Mouse (Mus musculus): ENCODE data around the gene Hist1h3f. TPM values are rescaled to one million over a fixed set of nuclear protein-coding genes. Genes with fewer than 3 reads are reported as not detected.

Gene Hist1h3f
- total RNA-seq, 2 experiments from 2014 or later = 150 to 177 TPM

DNA sequence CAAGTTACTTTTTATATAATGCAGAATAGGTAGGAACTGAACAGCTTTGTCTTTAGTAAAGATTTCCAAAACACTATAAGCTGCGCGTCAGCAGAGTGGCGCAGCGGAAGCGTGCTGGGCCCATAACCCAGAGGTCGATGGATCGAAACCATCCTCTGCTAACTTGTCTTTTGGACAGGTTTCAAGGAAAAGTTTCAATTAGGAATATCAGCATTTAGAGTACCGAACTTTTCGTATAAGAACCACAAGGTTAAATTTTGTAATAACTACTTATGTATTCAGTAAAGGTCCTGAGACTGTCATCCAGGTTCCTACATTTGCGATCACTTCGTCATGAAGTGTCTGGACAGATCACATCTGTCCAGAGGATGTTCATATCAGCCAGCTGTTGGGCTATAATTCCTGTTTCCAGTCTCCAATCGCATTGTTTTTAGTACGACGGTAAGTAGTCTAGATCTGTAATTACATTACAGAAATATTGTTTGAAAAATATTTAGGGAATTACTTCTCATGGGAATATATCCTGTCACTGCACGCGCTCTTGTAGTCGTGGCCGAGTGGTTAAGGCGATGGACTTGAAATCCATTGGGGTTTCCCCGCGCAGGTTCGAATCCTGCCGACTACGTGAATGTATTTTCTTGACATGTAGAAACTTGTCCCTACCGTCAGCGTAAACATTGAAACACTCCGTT, 26.1 kb upstream of the Hist1h3f start:
- peak; percentile 65 to 83 for DNase-seq (ENCODE audit: low spot score in 2 of 2)

DNA sequence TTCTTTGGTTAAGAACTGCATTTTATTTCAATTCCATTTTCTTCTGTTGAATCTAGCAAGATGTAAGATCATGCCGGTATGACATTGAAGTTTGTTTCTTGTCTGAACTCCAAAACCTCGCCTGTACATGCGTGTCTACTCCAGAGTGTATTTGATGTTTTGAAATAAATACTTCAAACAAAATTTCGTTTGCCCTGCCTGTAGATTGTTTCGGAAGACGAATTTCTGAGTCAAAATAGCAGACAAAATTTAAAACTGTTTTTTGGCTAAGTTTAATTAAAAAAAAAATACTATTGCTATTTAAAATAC, 25.6 kb upstream of the Hist1h3f start:
- DNase-seq (ENCODE audit: low spot score in 2 of 2) = no peak

DNA sequence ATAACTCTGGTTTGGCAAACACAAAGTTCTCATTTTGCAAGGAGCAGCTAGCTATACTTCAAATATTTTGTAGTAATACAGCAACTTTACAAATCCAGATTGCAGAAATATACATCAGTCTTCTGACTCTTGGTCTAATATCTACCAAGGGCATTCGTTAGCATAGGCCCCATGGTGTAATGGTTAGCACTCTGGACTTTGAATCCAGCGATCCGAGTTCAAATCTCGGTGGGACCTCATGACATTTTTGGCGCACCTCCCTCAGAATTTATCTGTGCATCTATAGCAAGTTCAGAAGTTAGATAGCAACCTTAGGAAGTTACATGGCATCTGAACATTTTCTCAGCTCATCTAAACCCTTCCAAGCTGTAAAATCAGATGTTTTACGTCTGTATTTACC, 25.0 kb upstream of the Hist1h3f start:
- DNase-seq (ENCODE audit: low spot score in 2 of 2) = no peak

DNA sequence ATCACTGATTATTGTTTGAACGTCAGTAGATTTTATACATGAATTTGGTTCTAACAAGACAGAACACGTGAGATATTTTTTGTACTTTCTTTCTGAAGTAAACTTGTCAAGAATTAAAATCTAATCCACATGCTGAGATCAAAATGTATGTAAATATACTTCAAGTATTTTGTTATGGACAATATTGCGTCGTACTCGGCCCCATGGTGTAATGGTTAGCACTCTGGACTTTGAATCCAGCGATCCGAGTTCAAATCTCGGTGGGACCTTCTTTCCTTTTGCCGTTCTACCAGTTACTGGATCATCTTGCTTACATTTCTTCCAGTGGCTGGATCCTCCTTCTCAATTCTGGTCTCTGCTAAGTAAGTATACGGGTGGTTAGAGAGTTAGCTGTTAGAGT, 24.4 kb upstream of the Hist1h3f start:
- no peak for DNase-seq (ENCODE audit: low spot score in 2 of 2)

DNA sequence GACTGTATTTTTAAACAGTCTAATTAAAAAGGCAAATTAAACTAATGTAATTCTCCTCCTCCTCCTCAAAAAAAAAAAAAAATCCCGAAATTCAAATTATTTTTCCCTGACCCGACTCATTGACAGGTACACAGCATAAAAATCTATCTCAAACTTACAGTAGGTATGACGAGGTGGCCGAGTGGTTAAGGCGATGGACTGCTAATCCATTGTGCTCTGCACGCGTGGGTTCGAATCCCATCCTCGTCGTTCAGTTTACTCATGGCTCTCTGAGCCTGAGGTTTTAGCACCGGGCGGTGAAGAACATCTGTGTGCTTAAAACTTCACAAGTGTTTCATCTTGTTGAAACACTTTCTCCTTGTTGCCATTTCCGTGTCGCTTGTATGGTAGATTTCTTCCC, 22.1 kb upstream of the Hist1h3f start:
- peak in 1 of 2 experiments; percentile 46 for DNase-seq (ENCODE audit: low spot score in 2 of 2)

DNA sequence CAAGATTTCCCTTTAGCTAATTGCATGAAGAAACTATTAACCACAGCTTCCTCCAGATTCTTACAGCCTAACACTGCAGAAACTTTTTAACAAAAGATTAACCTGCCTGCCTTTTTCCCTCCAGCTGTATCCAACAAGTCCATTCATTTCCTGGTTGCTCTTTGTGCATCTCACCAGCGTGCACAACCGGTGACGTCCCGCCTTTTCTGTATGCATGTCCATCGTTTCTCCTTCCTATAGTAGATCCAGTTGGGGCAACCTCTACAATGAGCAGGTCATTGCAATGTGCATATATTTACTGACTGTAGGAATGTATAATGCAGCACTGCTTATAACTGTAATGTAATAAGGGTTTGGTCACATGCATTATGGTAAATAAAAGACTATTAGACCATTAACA, 19.9 kb upstream of the Hist1h3f start:
- DNase-seq (ENCODE audit: low spot score in 2 of 2) = no peak

DNA sequence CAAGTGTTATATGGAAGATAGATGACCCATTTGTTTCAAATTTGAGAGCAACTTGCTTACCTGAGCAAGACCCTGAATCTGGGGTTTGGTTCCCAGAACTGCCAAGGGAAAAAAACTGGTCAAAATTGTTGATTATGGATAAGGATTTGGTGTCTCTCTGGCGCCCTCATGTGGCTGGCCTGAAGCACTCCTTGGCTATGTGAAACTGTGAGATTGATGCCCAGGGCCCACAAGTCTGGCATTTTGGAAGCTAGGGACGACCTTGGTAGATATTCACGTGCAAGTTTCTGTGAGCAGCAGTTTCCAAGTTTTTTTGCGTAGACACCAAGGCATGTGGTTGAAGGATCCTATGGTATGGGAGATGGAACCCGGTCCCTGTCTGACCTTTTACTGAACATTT, 19.2 kb upstream of the Hist1h3f start:
- peak in 1 of 2 experiments; percentile 62 for DNase-seq (ENCODE audit: low spot score in 2 of 2)

DNA sequence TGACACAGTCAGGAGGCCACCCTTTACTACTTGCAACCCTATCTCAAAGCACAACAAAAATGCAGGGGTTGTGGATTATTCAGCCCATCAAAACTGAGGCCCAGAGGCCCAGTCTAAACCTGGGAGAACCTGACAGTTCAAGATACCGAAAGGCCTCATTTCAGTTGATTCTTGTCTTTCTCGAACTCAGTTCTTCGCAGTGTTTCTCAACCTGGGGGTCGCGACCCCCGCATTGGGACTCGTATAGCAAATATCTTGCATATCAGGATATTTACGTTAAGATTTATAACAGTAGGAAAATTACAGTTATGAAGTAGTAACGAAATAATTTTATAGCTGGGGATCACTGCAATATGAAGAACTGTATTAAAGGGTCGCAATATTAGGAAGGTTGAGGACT, 18.0 kb upstream of the Hist1h3f start:
- DNase-seq (ENCODE audit: low spot score in 2 of 2) = no peak

DNA sequence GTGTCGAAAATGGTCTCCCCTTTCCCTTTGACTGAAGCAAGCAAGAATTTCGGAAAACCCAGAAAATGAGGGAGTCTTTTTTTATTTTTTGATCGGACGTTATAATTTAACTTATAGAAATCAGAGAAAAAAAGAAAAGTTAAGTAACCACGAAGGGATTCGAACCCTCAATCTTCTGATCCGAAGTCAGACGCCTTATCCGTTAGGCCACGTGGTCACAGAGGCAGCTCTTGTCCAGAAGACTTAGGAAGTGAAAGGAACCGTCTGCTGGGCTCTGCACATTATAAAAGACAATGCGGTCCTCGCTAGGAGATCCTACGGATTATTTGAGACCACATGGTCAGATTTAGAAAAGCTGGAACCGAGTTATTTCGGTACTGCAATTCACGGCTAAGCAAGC, 17.5 kb upstream of the Hist1h3f start:
- peak; percentile 74 to 85 for DNase-seq (ENCODE audit: low spot score in 2 of 2)

DNA sequence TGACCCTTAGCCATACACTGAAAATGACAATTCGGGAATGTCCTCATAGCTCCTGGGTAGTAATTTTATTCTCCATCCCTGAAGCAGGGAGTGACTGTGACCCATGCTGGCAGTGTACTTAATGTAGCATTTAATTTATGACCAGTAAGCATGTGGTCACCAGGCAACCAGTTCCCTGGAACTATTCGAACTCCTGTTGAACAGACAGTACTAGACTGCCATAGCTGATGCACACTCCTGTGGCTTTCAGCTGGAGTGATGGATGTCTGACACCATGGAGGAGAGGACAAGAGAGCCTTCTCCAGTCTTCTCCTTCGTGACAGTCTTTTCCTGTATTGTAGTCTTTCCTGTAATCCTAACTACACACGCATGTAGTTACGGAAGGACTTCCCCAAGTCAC, 14.8 kb upstream of the Hist1h3f start:
- no peak for DNase-seq (ENCODE audit: low spot score in 2 of 2)

DNA sequence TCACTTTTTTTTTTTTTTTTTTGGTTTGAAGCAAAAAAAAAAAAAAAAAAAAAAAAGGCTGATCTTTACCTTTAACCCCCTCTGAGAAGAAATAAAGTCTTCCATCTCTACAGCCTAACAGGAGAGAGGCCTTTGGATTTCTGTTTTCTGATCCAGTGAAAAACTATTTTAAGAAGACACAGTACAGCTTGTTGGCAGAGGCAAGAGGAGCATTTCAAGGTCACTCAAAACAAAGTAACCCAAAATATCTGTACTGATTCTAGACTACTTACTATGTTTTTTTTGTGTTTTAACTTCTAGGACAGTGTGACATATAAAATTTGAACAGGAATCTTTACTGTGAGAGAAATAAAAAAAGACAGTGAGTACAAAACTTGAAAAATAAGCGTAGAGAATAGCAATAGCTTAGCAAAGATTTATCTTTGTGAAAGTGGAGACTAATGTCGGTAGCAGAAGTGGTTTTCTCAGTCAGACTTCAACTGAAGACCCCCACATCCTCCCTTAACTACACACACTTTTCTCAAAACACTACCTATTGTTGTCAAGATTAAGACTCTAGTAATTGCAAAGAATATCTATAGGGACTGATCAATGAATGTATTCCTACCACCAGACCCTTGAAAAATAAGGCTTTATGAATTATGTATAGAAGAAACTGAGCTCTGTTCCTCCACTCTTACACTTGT, 14.2 kb upstream of the Hist1h3f start:
- DNase-seq (ENCODE audit: low spot score in 2 of 2) = no peak

DNA sequence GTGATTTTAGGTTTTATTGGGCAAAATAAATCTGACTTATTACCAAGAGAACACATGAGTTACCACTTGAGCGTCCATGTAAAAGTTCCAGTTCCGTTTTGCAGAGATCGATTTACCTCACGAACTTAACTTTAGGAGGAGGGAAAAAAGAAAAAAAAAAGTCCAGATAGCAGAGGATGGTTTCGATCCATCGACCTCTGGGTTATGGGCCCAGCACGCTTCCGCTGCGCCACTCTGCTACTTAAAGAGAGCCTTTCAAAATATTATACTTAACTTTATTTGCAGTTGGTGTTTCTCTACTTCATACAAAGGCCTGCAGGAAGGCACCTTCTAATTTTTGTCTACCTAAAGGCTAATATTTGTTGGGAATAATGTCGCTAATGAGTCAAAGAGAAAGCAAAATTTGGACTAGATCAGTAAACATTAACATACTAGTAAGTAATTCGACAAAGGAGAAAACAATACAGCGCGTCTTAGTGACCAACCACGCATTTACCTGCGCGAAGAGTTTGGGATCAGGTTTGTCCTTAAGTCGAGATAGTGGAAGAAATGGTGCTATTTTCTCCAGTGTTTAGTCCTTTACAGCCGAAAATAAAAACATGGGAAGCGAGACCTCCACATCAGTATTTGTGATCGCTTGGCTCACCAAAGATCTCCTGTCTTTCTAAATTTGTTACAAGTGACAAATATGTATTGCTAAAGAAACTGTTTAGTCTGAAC, 13.5 kb upstream of the Hist1h3f start:
- peak in 1 of 2 experiments; percentile 30 for DNase-seq (ENCODE audit: low spot score in 2 of 2)

DNA sequence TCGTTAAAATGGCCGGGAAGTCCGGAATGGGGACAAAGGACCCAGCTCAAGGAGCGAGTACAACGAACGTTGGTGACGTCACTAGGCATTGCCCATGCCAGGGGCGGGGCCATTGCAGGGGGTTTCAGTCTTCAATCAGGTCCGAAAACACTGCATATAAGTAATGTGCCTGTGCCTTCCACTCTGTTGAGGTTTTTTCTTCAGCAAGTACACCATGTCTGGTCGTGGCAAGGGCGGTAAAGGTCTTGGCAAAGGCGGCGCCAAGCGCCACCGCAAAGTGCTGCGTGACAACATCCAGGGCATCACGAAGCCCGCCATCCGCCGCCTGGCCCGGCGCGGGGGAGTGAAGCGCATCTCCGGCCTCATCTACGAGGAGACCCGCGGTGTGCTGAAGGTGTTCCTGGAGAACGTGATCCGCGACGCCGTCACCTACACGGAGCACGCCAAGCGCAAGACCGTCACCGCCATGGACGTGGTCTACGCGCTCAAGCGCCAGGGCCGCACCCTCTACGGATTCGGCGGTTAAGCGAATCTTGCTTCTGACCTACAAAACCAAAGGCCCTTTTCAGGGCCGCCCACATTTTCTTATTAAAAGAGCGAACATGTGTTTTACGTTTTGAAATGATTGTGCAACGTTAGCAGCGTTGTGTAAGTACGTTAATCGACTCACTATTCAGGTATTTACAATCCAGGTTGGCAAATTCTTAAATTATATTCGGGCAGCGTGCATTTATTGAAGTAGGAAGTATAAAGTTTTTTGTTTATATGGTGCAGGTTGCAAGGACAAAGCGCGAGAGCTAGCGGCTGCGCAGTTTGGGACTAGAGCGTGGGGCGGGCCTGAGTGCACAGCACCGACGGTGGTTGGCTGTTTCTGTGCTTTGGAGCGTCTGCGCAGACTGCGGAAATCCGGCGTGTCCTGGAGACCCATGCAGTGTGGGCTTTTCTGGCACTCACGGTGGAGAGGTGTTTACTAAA, 12.7 kb upstream of the Hist1h3f start, which contains the start of gene Hist1h4h:
Hist1h4h (plus strand) TSS at position 150 of the 975 bp plus-strand sequence.
- DNase-seq (ENCODE audit: low spot score in 2 of 2) = peak; percentile 80 to 96

DNA sequence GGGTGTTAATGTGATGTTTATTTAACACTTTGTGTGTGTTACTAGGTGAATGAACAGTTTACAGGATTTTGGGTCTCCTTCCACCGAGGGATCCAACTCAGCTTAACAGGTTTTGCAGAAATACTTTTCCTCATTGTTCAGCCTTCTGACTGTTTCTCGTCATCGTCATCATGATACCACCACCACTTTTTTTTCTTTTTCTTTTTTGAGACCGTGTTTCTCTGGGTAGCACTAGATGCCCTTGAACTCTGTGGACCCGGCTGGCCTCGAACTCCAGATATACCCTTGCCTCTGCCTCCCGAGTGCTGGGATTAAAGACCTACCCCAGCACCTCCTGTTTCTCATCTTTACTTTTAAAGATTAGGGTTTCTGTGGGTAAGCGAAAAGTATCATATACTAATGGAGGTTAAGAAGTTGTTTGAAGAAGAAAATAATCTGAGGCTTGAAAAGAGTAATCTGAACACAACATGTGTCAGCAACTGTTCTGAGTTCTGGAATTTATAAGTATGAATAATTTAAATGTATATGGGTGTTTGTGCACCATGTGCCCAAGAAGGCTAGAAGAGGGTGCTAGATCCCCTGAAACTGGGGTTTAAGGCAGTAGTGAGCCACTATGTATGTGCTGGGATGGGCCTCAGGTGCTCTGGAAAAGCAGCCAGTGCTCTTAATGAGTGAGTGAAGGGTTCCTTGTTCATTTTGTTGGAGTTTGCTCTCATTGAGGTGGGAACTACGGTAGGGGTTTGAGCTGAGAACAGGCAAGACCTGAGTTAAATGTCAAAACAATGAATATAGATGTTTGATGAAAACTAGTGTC, 11.4 kb upstream of the Hist1h3f start:
- DNase-seq (ENCODE audit: low spot score in 2 of 2) = no peak

DNA sequence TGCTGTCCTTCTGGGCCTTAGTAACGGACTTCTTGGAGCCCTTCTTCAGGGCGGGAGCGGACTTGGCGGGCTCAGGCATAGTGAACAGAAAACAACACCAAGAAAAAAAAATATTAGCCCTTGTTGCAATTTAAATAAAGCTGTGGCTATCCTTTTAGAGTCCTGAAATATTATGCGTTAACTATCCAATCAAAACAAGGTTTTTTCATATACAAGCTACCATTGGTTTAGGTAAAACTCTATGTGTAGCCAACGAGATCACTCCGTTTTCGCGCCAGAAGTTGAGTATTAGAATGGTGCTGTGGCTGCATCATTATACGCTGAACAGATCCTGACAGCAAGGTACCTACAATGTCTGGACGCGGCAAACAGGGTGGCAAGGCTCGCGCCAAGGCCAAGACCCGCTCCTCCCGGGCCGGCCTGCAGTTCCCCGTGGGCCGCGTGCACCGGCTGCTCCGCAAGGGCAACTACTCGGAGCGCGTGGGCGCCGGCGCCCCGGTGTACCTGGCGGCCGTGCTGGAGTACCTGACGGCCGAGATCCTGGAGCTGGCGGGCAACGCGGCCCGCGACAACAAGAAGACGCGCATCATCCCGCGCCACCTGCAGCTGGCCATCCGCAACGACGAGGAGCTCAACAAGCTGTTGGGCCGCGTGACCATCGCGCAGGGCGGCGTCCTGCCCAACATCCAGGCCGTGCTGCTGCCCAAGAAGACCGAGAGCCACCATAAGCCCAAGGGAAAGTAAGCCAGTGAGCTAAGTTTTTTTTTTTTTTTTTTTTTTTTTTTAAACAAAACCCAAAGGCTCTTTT, 10.1 kb upstream of the Hist1h3f start, which contains the start of gene Hist1h2af:
Hist1h2af (plus strand) TSS at position 347 of the 808 bp plus-strand sequence.
- DNase-seq (ENCODE audit: low spot score in 2 of 2) = peak in 1 of 2 experiments; percentile 45

DNA sequence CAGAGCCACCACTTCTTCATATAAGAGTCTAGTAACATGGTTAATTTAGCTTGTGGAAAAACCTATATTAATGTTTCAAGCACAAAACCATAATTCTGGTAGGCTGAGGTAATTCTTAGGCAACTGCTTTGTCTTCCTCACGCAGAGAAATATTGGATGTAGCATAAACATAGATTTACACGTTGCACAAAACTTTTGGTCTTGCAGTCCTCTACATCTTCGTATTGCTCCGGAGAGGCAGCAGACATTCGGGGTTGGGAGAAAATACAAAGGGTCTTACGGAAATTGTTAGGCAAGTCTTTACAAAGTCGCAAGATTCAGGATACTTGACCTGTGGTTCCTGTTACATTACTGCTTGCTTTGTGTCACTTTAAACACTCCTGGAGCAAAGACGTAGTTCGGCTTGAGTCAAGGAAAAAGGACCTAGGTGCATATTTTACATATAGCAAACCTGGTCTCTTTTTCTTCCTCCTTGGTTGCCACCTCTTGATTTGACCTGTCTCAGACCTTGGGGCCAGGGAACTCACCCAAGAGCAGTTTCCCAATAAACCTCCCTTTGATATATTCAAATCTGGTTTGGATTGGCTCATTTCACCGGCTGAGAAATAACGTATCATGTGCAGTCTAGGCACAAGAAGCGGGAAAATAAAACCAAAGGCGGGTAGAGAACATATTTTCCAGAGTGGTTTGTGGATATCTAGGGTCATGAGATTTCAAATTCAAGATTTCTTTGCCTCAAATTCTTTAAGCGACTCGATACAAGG, 9.3 kb upstream of the Hist1h3f start:
- no peak for DNase-seq (ENCODE audit: low spot score in 2 of 2)

DNA sequence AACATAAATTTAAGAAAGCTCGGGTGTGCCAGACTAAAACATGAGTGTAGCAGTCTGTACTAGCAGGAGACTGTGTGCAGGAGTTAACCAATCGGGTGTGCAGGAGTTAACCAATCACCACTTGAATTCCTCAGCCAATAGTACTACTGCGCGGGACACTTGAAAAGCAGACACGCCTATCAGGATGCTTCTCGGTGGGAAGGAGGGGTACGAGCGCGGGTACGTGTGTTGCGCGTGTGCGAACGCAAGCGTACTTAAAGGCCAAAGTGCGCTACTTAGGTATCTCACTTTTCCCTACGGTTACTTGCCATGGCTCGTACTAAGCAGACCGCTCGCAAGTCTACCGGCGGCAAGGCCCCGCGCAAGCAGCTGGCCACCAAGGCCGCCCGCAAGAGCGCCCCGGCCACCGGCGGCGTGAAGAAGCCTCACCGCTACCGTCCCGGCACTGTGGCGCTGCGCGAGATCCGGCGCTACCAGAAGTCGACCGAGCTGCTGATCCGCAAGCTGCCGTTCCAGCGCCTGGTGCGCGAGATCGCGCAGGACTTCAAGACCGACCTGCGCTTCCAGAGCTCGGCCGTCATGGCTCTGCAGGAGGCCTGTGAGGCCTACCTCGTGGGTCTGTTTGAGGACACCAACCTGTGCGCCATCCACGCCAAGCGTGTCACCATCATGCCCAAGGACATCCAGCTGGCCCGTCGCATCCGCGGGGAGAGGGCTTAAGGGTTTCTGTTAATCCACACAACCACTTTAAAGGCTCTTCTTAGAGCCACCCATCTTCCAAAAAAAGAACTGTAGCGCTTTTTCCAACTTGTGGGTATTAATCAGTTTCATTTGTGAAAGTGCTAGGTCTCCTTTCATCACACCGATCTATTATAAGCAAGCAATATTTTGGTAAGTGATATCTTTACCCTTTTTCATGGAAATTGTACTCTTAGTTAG, 8.4 kb upstream of the Hist1h3f start, which contains the start of gene Hist1h3g:
Hist1h3g (plus strand) TSS at position 286 of the 939 bp plus-strand sequence.
- DNase-seq (ENCODE audit: low spot score in 2 of 2) = peak; percentile 69 to 76

Data from adrenal gland, postnatal 4 days (tissue).